Comparison of ENCODE assay signal across 8 mouse cellular contexts in genomic region chr6:143609100-143609499, GRCm38 (mm10).
DNase-seq lines count a peak whose midpoint lies in the region; ATAC-seq lines count a peak whose summit lies in the region.

No protein-coding gene starts in this region.

- no peaks in the 10 kb centered on the region for H3K9me3 ChIP-seq in midbrain, embryonic 14.5 days (ENCODE audit: control insufficient read depth, low read length)
- no peaks in the 10 kb centered on the region for H3K9me3 ChIP-seq in midbrain, embryonic 10.5 days (replicated peaks)

- H3K4me3 ChIP-seq in midbrain, embryonic 14.5 days (replicated peaks; ENCODE audit: low read depth, low read length), result no peak overlapping the region
- no peak overlapping the region for H3K4me3 ChIP-seq in midbrain, embryonic 10.5 days

- H3K9ac ChIP-seq in midbrain, embryonic 14.5 days (replicated peaks; ENCODE audit: low read length), result no peak overlapping the region

- WGBS in midbrain, embryonic 14.5 days, result 78% methylated on average over 1 of the region's 1 CpGs
- WGBS in midbrain, embryonic 10.5 days, result 72% methylated on average over 1 of the region's 1 CpGs

- no peak for ATAC-seq in midbrain, embryonic 14.5 days (ENCODE audit: low FRiP score, low TSS enrichment)
- 0 out of 2 replicates have a peak, but pooled peaks have one; percentile 43 for ATAC-seq in monocyte, adult 5-6 weeks (replicated peaks; ENCODE audit: insufficient number of reproducible peaks, low FRiP score, low TSS enrichment, poor library complexity, severe bottlenecking)

- DNase-seq in cerebellum, adult 9-11 months, result peak; percentile 4
- no peak for DNase-seq in cerebellum, adult 11 months
- peak; percentile 49 for DNase-seq in midbrain, embryonic 14.5 days
- DNase-seq in midbrain, embryonic 10.5 days (ENCODE audit: low spot score), result no peak
- DNase-seq in embryo, embryonic 10.5 days (ENCODE audit: low spot score), result peak; percentile 66
- no peak for DNase-seq in frontal cortex, postnatal 25 days (ENCODE audit: low spot score in 2 of 2)
- DNase-seq in yolk sac, embryonic 10.5 days (ENCODE audit: low spot score), result no peak

- no peaks in the 10 kb centered on the region for H3K36me3 ChIP-seq in midbrain, embryonic 14.5 days (ENCODE audit: control insufficient read depth, insufficient read depth, low read length)
- H3K36me3 ChIP-seq in midbrain, embryonic 10.5 days, result no peaks in the 10 kb centered on the region

- no peaks in the 10 kb centered on the region for H3K27me3 ChIP-seq in midbrain, embryonic 14.5 days (ENCODE audit: control insufficient read depth, insufficient read depth, low read length)
- no peaks in the 10 kb centered on the region for H3K27me3 ChIP-seq in midbrain, embryonic 10.5 days (ENCODE audit: low read depth, poor library complexity, severe bottlenecking)

- no peak overlapping the region for H3K27ac ChIP-seq in midbrain, embryonic 14.5 days (replicated peaks; ENCODE audit: low read depth, low read length)
- no peak overlapping the region for H3K27ac ChIP-seq in midbrain, embryonic 10.5 days (replicated peaks)

- H3K4me1 ChIP-seq in midbrain, embryonic 14.5 days (ENCODE audit: control insufficient read depth, insufficient read depth, low read length), result no peaks in the 10 kb centered on the region
- H3K4me1 ChIP-seq in midbrain, embryonic 10.5 days, result no peaks in the 10 kb centered on the region

- no peak overlapping the region for H3K4me2 ChIP-seq in midbrain, embryonic 14.5 days (ENCODE audit: low read length)

Comparison
In these comparisons a context has a peak if more than half of its experiments do, and no peak if none do; other contexts are left out.
1. DNase-seq: peak in cerebellum, adult 9-11 months (single experiment), midbrain, embryonic 14.5 days (single experiment) and embryo, embryonic 10.5 days (single experiment); none in cerebellum, adult 11 months (single experiment), midbrain, embryonic 10.5 days (single experiment), frontal cortex, postnatal 25 days (0 of 2) and yolk sac, embryonic 10.5 days (single experiment).